Mouse (Mus musculus) spleen, adult 12 weeks (tissue): ENCODE results near the gene Stab1.

Experiments
- DNase-seq: peaks from one replicate; pipeline ENCODE4 v3.0.0; 2022; ENCODE audit warnings: low spot score

Gene Stab1

GRCm38 (mm10) chr14:31194891-31195513 is 26.6 kb upstream of the Stab1 start:
- DNase-seq = no peak

DNA sequence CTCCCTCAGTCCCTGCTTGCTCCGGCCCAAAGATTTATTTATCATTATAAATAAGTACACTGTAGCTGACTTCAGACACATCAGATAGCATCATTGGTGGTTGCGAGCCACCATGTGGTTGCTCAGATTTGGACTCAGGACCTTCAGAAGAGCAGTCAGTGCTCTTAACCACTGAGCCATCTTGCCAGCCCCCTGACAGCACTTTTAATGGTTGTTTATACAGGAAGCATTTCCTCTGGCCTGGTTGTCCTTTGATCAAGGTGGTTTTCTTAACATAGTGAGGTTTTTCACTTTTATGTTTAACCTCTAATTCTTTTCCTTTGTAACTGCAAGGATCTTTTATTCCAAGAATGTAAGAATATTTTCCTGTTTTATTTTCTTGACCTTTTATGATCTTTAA is 26.0 kb upstream of the Stab1 start:
- no peak for DNase-seq

GRCm38 (mm10) chr14:31193791-31194190 is 25.4 kb upstream of the Stab1 start:
- no peak for DNase-seq

- DNase-seq = no peak
These were observed 23.5 kb upstream of the Stab1 start for GRCm38 (mm10) chr14:31191936-31192335.

DNA sequence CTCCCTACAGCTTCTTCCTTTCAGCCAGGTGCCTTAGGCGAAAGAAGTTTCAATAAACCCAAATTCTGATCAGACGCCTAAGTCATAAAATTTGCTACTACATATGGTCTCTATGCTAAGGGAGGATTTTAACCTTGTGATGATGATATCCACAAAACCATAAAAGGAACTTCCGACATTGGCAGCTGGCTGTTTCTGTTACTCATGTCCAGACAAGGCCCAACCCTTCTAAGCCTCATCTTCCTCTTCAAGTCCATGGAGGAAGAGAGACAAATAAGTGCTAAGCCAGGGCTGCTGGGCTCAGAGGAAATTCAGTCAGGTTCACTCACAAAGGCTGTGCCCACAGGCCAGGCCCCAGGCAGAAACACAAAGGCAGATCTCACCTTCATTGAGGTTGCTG is 20.9 kb upstream of the Stab1 start:
- no peak for DNase-seq

GRCm38 (mm10) chr14:31188771-31189181 is 20.3 kb upstream of the Stab1 start:
- DNase-seq = no peak

DNA sequence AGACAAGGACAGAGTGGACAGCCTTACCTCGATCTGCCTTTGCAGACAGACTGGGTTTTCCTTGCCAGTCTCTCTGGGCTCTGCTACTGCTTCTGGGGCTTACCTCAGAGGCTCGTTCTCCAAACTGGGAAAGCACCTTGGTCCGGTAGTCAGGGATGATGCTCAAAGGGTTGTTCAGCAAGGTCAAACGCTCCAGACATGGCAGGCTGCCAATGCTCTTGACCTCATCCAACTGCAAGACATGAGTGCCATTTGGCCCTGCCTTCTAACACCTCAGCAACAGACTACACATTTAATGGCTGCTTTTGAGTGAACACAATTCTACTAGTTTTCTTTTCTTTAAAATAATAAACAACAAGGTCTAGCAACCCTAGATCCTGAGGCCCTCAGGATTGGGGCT is 18.2 kb upstream of the Stab1 start:
- no peak for DNase-seq

GRCm38 (mm10) chr14:31184195-31184594 is 15.8 kb upstream of the Stab1 start:
- no peak for DNase-seq

DNA sequence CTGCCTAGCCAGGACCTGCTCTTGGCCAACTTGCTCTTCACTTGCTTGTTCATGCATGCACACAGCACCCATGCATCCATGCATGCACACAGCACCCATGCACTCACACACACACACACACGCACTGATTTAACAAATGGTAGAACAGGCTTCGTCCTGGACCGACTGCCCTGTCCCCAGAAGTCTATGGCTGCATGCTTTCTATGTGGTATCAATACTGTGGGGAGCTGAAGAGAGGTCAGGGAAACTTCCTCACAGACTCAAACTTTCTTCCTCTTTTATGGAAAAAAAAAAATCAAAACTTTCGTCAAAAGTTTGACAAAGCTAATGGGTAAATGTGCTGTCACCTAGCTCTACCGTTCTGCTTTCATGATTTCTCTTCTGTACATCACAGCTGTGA is 15.1 kb upstream of the Stab1 start:
- DNase-seq = no peak

DNA sequence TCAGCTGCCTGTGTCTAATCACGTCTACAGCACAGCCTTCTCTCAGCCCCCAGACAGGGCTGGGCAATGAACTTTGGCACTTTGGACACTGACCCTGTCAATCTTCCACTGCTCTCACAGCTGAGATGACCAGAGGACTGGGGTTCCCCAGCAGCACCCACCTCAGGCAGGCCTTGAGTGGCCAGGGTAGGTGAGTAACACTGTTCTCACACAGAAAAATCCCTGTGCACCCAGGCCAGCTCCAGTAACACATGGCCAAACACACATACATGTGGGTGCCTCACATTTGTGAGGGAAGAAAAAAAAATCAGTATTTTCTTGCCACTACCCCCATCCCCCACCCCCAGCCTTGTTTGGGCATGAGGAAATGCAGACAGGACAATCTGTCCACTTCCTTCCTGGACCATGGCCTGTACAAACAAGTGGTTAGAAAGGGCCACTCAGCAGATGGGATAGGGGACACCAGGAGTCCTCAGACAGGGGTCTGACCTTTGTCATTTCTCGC is 14.4 kb upstream of the Stab1 start:
- DNase-seq = no peak

GRCm38 (mm10) chr14:31181512-31181911 is 13.1 kb upstream of the Stab1 start:
- no peak for DNase-seq

DNA sequence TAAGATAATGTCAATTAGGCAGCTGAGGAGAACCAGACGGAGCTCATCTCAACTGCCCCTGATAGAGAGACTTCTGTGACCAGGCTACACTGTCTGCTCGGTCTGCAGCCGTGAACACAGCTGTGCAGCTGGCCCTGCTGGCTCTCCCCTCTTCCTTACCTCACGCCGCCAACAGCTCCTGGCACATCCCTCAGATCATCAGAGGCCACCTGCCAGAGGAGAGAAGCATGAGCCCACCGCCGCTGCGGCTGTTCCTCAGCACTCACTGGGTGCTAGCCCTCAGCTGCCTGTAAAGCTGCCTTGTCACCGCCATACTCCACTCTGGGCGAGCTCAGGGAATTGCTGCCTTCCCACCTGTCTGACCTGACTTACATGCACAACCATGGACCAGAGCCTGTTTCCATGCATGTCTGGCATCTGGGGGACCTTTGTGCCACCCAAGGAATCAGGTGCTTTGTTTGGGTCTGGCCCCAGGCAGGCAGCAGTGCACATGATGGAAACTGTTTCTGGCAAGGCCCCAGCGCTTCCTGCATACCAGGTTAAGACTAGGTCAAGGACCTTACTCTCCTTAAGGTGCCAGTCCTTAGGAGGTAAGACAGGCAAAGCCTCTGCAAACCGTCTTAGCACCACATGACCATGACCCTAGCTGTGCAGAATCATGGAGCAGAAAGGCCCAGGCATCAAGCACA is 11.4 kb upstream of the Stab1 start:
- DNase-seq = no peak

DNA sequence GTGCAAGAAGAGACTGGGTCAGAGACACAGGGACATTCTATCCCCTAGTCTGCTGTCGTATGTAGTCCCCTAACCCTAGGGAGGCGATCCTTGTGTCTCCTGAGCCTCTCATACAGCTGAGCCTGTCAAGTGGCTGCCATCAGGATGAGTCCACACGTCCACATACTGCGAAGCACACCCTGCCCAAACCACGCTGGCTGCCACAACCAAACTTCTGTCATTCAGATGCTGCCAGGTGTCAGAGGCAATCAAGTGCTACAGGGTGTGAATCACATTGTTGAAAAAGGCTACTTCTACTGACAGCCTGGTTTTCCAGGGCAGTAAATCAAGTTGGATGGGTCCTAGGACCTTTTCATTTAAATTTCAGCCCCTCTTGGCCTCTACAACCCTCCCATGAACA is 9.3 kb upstream of the Stab1 start:
- DNase-seq = no peak

DNA sequence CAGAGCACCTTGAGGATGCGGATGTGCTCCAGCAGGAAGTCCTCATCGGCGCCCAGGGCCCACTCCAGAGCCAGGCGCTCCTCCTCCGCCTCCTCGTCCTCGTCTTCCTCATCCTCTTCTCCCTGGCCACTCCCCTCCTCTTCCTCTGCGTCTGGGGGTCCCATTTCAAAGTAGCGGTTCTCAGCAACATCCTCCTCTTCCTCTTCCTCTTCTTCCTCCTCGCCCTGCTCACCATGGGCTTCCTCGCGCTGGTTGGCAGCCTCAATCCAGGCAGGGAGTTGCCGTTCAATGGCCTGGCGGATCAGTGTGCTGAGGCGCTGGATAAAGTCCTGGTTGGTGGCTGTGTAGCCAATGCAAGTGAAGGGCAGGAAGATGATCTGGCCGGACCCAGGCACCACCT is 8.8 kb upstream of the Stab1 start:
- no peak for DNase-seq

DNA sequence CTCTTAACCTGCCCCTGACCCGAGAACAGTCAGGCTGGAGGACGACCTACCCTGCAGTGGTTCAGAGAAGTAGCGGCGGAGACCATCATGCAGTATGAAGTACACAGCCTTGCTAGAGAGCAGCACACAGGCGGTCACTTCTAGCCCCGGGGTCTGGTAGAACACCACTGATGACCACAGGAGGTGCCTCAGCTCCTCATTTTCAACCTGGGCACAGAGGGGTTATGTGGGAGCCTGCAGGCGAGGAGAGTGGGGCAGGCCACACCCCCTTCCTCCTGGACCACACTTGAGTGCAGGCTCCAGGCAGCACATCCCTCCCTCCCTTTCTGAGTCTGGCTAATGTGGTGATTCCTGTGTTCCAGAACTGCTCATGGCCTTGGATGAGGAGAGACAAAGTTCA is 5.1 kb upstream of the Stab1 start:
- no peak for DNase-seq

DNA sequence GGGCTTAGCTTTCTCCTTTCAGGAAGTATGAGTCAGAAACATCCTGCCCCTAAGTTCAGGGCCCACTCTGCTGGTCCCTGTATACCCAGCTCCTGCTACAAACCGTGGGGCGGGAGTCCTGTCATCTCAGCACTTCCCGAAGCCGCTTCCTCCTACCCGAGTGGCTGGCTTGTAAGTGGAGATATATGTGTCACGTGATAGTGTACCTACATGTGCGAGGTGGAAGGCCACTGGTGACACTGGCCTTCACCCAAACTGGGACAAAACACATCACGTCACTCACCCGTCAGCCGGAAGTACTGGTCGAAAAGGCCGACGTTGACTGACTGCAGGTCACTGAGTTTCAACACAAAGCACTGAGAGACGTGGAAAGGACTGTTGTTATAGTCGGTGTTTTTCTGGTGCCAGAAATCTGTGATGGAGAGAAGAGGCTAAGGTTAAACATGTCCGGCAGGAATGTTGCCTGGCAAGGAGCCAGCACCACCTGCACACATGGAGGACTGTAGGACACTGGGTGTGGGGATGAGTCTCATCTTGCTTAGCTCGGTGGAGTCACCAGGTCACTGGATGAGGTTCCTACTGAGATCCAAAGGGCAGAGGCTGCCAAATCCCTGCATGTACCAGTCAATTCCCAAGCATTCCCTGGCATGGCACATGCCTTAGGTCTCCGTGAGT is 4.5 kb upstream of the Stab1 start:
- no peak for DNase-seq

DNA sequence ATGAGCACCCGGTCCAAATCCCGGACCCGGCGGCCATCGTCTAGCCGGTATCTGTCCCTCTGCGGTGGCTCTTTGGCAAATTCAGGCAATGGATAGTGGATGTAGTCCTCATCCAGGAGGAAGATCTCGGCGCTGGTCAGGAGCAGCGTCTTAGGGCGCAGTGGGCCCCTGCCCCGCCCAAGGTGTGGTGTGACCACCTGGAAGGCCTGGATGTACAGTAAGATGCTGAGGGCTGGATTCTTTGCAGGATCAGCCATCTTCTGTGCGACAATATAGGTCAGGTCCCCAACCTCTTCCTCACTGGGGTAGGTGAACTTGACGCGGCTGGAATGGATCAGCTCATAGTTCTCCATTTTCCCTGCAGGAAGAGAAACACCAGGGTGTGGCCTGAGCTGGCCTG is 3.4 kb upstream of the Stab1 start:
- no peak for DNase-seq

DNA sequence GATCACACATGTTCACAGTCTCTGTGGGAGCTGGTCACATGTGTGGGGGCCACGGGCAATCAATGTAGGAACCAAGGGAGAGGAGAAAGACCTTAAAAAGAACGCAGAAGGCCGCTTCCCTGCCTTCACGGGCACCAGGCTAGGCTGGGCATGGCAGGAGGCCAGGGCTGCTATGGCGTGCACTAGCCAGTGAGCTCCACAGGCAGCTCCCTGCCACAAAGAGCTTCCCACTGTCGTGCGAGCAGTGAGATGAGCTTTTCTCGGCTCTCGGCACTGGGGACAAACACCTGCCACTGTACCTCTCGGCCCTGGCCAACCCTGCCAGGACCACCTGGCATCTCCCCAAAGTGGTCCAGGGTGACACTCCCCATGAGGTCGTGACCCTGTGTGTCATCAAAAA is 2.9 kb upstream of the Stab1 start:
- DNase-seq = no peak

DNA sequence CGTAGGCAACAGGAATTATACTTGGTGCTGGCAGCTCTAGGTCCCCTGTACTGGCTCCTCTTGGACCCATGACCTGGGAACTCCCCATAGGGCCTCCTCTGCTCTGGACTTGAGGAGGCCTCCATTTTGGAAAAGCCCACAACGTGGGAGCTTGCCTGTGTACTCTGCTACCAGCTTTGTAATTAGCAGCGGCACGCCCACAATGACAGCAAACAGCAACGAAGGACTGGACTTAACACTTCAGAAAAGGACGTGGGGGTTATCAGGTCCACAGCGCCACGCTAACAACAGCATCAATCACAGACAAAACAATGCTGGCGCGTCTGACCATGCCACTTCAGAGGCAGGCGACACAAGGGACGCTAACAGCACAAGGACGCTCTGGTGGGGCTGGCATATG is 2.5 kb upstream of the Stab1 start:
- no peak for DNase-seq

GRCm38 (mm10) chr14:31169508-31169907 is 1.1 kb upstream of the Stab1 start:
- DNase-seq = no peak

- DNase-seq = no peak
These were observed 1.6 kb downstream of the Stab1 start for GRCm38 (mm10) chr14:31166827-31167226.

- DNase-seq = no peak
These were observed 2.3 kb downstream of the Stab1 start for GRCm38 (mm10) chr14:31165991-31166630.

DNA sequence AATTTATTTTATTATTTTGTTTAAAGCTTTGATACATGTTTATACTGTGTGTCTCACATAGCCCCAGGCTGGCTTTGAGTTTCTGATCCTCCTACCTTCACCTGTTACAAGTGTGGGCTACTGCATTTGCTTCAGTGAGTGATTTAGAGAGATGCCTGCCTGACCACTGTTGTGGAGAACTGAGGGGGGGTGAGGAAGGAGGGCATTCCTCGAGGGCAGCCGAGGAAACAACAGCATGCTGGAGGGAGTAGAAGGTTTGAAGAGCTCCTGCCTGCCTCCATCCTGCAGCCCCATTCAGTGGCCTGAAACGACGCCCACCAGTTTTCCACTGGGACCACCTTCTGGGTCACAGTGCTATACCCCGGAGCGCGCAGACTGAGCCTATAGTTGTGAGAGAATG is 3.0 kb downstream of the Stab1 start:
- no peak for DNase-seq
